Mouse (Mus musculus) embryonic stem cell, embryonic (primary cell): Measurements from ENCODE around the gene Zfp108.

Experiments used
- CTCF ChIA-PET, 4 experiments: fragments of 300-600 bp in 2 of 4; fragments of 350-600 bp in 2 of 4; sonication (Branson Sonifier 250); formaldehyde crosslinking; loops; one replicate each; lab custom pipeline; 2022; ENCODE audit warnings: inconsistent platforms in 2 of 4; lab: Charles Lee
- POLR2A ChIA-PET, 4 experiments: fragments of 300-600 bp in 2 of 4; fragments of 350-600 bp in 2 of 4; sonication (Branson Sonifier 250); formaldehyde crosslinking; loops; one replicate each; lab custom pipeline; 2022; ENCODE audit warnings: antibody characterized with exemption in 4 of 4, inconsistent platforms in 1 of 4; lab: Charles Lee

Zfp108 gene

GRCm38 (mm10) chr7:24270288-24270672 lies 15.7 kb downstream of the Zfp108 start, which contains the start of gene Zfp93:
Gene Zfp93 (plus strand): TSS chr7:24270420.
- POLR2A ChIA-PET = interaction anchor here in 3 of 4 experiments (0.7 to 1.9 kb wide), 8 partner anchors 10 to 59 kb away, joined by 3 to 8 read pairs (median 3); partner anchors contain the start of genes Zfp108 (in 1 of the 3) and Zfp111 (in 1 of the 3)
- CTCF ChIA-PET = interaction anchor here in 3 of 4 experiments (0.6 to 3.1 kb wide), 5 partner anchors 16 to 117 kb away, joined by 3 to 11 read pairs (median 4); partner anchors contain the start of gene Zfp108 (in 1 of the 3)

DNA sequence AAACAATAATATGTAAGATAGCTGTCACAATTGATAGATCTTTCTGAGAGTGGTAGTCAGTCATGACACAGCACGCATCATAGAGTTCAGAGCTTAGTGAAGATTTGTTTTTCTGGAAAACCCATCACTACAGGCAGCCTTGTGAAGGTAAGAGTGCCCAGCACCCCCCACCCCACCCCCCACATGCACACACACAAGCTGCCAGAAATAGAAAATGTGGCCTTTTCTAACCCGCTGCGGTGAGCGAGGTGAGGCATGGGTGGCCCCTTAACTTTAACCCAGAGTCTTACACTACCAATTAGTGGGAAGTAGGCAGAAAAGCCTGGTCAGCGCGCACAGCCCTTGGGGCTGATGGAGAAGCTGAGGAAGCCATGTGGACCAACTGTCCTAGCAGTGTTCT lies 16.6 kb downstream of the Zfp108 start:
- ChIA-PET CTCF (interaction anchor here in 1 of 4 experiments (2.1 kb wide), 1 partner anchor 16 kb away, joined by 11 read pairs; no protein-coding TSS in a partner anchor), POLR2A (interaction anchor here in 2 of 4 experiments (0.8 to 1.2 kb wide), 3 partner anchors 16 to 63 kb away, joined by 3 to 6 read pairs (median 4); partner anchors contain the start of genes Zfp108 (in 1 of the 2) and Zfp111 (in 1 of the 2))

- POLR2A ChIA-PET = interaction anchor here in 1 of 4 experiments (1.4 kb wide), 1 partner anchor 20 kb away, joined by 4 read pairs; the partner anchor contains the start of gene Zfp108
- CTCF ChIA-PET = no interaction called here
Observed at GRCm38 (mm10) chr7:24274456-24274855, 19.9 kb downstream of the Zfp108 start.

GRCm38 (mm10) chr7:24278771-24279170 lies 24.2 kb downstream of the Zfp108 start:
- ChIA-PET POLR2A (interaction anchor here in 2 of 4 experiments (0.6 to 2.6 kb wide), 4 partner anchors 10 to 228 kb away, joined by 3 to 9 read pairs (median 6); no protein-coding TSS in a partner anchor), CTCF (interaction anchor here in 1 of 4 experiments (0.7 kb wide), 1 partner anchor 9 kb away, joined by 3 read pairs; no protein-coding TSS in a partner anchor)

DNA sequence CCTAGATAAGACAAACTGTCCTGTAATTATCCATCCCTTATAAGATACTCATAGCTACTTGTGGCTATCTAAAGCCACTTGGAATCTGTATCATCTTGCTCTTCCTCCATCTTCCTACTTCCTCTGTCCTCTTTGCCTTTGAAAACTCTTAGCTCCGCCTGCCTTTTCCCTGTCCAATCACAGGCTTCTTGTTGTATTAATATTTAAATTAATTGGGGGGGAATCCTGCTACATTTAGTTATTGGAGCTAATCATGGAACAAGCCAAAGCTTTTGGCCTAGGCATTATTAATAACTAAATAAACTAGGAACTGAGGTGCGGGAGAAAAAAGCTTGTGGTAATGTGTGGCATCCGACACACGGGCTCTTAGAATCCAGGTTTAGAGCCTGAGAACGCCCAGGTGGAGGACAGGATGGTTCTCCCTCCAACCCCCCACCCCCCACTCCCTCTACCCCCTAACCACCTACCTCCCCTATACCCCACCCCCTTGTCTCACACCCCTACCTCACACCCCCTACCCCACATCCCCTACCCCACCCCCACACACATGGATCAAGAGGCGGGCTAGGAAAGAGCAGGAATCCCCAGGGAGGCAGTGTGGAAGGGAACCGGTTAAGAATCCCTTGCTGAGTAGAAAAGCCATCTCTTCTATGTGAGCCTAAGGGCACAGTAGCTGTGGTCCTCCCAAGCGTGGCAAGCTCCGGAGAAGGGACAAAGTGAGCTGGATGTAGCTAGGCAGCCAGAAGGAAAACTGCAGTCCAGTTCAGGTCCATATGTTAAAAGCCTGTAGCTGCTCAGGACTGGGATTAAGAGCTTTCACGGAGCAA lies 25.6 kb downstream of the Zfp108 start:
- ChIA-PET POLR2A (interaction anchor here in 2 of 4 experiments (0.5 to 2.6 kb wide), 9 partner anchors 11 to 191 kb away, joined by 3 to 10 read pairs (median 4); partner anchors contain the start of genes Smg9 (in 1 of the 2), Zfp108 (in 1 of the 2) and Zfp61 (in 1 of the 2)), CTCF (interaction anchor here in 3 of 4 experiments (0.6 to 1.3 kb wide), 4 partner anchors 26 to 685 kb away, joined by 3 to 5 read pairs (median 3); partner anchors contain the start of gene Zfp108 (in 1 of the 3))

DNA sequence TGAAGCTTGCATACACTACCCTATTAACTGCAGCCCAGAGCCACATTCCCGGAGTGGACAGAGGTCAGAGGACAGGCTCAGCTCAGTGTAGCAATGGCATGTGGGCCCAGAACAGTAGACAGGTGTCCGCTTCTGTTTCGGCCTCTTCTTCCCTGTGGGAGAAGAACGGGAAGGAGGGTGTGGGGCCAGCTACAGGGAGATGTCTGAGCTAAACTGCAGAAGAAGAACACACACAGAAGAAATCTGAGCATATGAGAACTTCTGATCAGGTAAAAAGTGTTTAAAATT lies 26.2 kb downstream of the Zfp108 start:
- CTCF ChIA-PET = interaction anchor here in 2 of 4 experiments (1.2 to 1.3 kb wide), 2 partner anchors 27 to 55 kb away, joined by 3 read pairs; partner anchors contain the start of gene Zfp108 (in 1 of the 2)
- POLR2A ChIA-PET = interaction anchor here in 2 of 4 experiments (0.5 to 2.6 kb wide), 6 partner anchors 12 to 119 kb away, joined by 3 to 10 read pairs (median 5); partner anchors contain the start of genes Smg9 (in 1 of the 2) and Zfp61 (in 1 of the 2)

- ChIA-PET CTCF (interaction anchor here in 2 of 4 experiments (1.3 to 2.2 kb wide), 2 partner anchors 13 to 133 kb away, joined by 5 to 20 read pairs; no protein-coding TSS in a partner anchor), POLR2A (no interaction called here)
Observed at GRCm38 (mm10) chr7:24286090-24286489, 31.5 kb downstream of the Zfp108 start.

GRCm38 (mm10) chr7:24286916-24287315 lies 32.3 kb downstream of the Zfp108 start:
- CTCF ChIA-PET = interaction anchor here in 2 of 4 experiments (0.6 to 2.2 kb wide), 7 partner anchors 9 to 891 kb away, joined by 3 to 20 read pairs (median 5); no protein-coding TSS in a partner anchor
- POLR2A ChIA-PET = interaction anchor here in 2 of 4 experiments (1.1 to 1.3 kb wide), 2 partner anchors 33 to 153 kb away, joined by 3 read pairs; partner anchors contain the start of genes Zfp108 (in 1 of the 2) and Zfp235 (in 1 of the 2)

DNA sequence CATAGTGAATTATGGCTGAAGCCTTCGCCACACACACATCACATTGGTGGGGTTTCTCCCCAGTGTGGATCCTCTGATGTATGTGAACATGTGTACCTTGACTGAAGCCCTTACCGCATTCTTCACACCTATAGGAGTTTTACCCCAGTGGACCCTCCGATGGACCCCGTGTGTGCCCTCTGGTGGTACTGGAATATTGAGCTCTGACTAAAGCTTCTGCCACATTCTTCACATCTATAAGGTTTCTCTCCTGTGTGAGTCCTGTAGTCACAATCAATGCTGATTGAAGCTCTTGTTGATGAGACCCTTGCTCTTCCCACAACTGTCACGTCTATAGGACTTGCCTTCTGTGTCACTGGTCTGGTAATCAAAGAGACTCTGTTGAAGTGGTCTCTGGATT lies 33.1 kb downstream of the Zfp108 start:
- ChIA-PET CTCF (interaction anchor here (0.6 to 2.2 kb wide), 31 partner anchors 8 to 201 kb away, joined by 3 to 20 read pairs (median 4); partner anchors contain the start of genes Zfp108 (in 3 of the 4), Zfp61 (in 2 of the 4), Smg9 (in 1 of the 4) and Zfp235 (in 1 of the 4)), POLR2A (interaction anchor here in 3 of 4 experiments (0.6 to 1.3 kb wide), 10 partner anchors 12 to 154 kb away, joined by 3 to 5 read pairs (median 4); partner anchors contain the start of genes Zfp108 (in 1 of the 3), Zfp114 (in 1 of the 3) and Zfp235 (in 1 of the 3))

DNA sequence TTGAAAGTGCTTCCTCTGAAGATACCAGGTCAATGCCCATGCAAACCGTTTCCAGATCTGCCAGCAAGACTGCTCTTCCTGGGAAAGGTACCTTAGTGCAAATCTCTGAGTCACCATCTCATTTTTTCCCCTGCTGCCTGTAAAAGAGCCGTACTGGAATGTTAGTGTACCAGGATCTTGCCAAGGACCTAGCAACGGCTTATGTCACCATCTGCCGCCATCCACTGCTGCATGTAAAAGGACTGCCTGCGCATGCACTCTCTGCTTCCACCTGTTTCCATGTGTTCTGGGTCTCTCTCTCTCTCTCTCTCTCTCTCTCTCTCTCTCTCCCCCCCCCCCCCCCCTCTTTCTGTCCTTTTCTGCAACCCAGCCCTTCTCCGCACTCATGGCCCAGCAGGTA lies 33.9 kb downstream of the Zfp108 start:
- POLR2A ChIA-PET = interaction anchor here in 2 of 4 experiments (0.9 to 1.2 kb wide), 2 partner anchors 11 to 21 kb away, joined by 4 to 5 read pairs; no protein-coding TSS in a partner anchor

DNA sequence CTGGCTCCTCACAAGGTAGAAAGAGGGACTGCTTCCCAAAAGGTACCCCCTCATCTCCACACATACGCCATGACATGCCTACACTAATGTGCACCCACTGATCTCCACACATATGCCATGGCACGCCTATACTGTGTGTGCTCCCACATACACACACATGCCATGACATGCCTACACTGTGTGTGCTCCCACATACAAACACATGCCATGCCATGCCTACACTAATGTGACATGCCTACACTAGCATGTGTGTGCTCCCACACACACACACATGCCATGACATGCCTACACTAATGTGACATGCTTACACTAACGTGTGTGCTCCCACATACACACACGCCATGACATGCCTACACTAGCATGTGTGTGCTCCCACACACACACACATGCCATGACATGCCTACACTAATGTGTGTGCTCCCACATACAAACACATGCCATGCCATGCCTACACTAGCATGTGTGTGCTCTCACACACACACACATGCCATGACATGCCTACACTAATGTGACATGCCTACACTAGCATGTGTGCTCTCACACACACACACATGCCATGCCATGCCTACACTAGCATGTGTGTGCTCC lies 35.6 kb downstream of the Zfp108 start:
- CTCF ChIA-PET = interaction anchor here in 2 of 4 experiments (0.6 to 0.8 kb wide), 3 partner anchors 9 to 652 kb away, joined by 3 to 4 read pairs (median 3); no protein-coding TSS in a partner anchor
- POLR2A ChIA-PET = interaction anchor here in 2 of 4 experiments (0.6 to 0.9 kb wide), 3 partner anchors 9 to 501 kb away, joined by 3 read pairs; no protein-coding TSS in a partner anchor

More for the DNA sequence above, 33.9 kb downstream of the Zfp108 start:
- CTCF ChIA-PET = interaction anchor here in 1 of 4 experiments (1.2 to 1.3 kb wide), 3 partner anchors 28 to 171 kb away, joined by 3 to 4 read pairs (median 3); no protein-coding TSS in a partner anchor

DNA sequence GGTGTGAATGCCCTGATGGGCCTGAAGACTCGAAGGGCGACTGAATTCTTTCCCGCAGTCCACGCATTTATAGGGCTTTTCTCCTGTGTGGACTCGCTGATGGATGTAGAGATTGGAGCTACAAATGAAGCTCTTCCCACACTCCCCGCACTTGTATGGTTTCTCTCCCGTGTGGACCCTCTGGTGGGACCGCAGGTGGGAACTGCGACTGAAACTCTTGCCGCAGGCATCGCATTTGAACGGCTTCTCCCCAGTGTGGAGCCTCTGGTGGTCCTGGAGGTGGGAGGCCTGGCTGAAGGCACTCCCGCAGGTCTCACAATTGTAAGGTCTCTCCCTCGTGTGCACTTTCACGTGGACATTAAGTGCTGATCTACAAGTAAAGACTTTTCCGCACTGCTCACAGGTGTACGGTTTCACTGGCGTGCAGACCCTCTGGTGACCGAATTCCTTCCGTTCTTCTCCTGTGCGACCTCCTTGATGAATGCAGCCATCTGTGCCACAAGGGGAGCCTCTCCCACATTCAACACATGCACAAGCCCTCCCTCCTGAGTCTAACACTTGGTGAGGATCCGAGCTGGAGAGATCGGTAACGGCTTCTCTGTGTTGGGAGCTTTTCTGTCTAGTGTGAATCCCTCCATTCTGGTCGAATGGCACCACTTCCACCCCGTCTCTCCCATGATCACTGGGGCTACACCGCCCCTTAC lies 36.9 kb downstream of the Zfp108 start:
- ChIA-PET POLR2A (interaction anchor here in 3 of 4 experiments (0.5 to 1.3 kb wide), 3 partner anchors 21 to 82 kb away, joined by 3 read pairs; partner anchors contain the start of gene Zfp93 (in 1 of the 3)), CTCF (interaction anchor here in 3 of 4 experiments (0.6 to 1.3 kb wide), 4 partner anchors 24 to 167 kb away, joined by 3 to 7 read pairs (median 4); no protein-coding TSS in a partner anchor)

- ChIA-PET CTCF (no interaction called here), POLR2A (no interaction called here)
Observed at GRCm38 (mm10) chr7:24293061-24293851, 38.7 kb downstream of the Zfp108 start.

- ChIA-PET POLR2A (no interaction called here), CTCF (no interaction called here)
Observed at GRCm38 (mm10) chr7:24294763-24295162, 40.2 kb downstream of the Zfp108 start.

DNA sequence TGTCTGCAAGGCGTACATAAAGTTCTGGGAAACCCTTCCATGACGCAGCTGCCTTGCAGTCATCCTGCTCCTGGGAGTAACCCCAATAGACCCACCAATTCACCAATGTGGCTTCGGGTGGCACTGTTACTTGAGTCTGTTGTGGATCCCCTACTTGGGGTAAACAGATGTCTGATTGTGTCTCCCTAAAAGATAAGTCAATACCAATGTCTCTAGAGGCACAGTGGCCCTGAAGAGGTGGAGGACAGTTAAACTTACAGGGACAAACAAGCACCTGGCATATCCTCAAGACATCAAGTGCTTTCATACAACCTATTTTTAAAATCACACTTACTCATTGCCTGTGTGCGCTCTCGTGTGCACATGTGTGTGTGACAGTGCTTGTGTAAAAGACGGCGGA lies 40.8 kb downstream of the Zfp108 start:
- ChIA-PET CTCF (interaction anchor here in 1 of 4 experiments (1.5 kb wide), 1 partner anchor 8 kb away, joined by 6 read pairs; no protein-coding TSS in a partner anchor), POLR2A (no interaction called here)

DNA sequence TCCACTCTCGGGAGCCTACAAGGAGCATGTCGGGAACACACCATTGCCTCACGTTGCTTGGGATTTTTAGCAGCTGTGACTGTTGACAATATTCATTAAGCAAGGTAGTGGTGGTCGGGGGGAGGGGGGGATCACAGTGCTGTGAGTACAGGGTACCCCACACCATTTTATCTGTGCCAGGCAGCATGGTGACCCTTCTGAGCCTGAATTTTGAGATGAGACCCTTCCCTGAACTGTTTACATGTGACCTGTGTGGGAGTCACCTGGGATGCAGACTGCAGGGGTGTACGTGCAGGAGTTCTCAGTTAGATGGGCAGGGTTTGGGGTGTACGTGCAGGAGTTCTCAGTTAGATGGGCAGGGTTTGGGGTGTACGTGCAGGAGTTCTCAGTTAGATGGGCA lies 41.8 kb downstream of the Zfp108 start:
- ChIA-PET CTCF (interaction anchor here in 2 of 4 experiments (0.7 to 1.5 kb wide), 2 partner anchors 9 to 202 kb away, joined by 4 to 6 read pairs; no protein-coding TSS in a partner anchor), POLR2A (interaction anchor here in 1 of 4 experiments (0.7 kb wide), 1 partner anchor 78 kb away, joined by 3 read pairs; no protein-coding TSS in a partner anchor)
